Mouse (Mus musculus) myocyte (in vitro differentiated cells): Measurements from ENCODE around the gene Eva1c.

ENCODE experiments used
- MAX ChIP-seq: IDR thresholded peaks from one replicate; pipeline ENCODE4 v1.6.1; 2011; ENCODE audit warnings: low read depth, mild to moderate bottlenecking, control low read depth
- MYOD1 ChIP-seq, 3 experiments: IDR thresholded peaks; one replicate each; pipeline ENCODE4 v1.6.1; 2011; ENCODE audit warnings: control low read depth in 2 of 3, low read depth in 2 of 3, mild to moderate bottlenecking in 2 of 3, moderate library complexity in 1 of 3; ENCODE audit not compliant: insufficient read length in 2 of 3, control insufficient read depth in 1 of 3
- POLR2A ChIP-seq: IDR thresholded peaks from one replicate; pipeline ENCODE4 v1.6.1; 2011; ENCODE audit warnings: low read depth, mild to moderate bottlenecking, control low read depth, moderate library complexity; ENCODE audit not compliant: insufficient read length
- POLR2AphosphoS2 ChIP-seq: IDR thresholded peaks from one replicate; pipeline ENCODE4 v1.6.1; 2011; ENCODE audit warnings: low read depth, control low read depth; ENCODE audit not compliant: insufficient read length
- SRF ChIP-seq: IDR thresholded peaks from one replicate; pipeline ENCODE4 v1.6.1; 2011; ENCODE audit warnings: low read depth; ENCODE audit not compliant: control insufficient read depth, insufficient read length
- TCF12 ChIP-seq: IDR thresholded peaks from one replicate; pipeline ENCODE4 v1.6.1; 2011; ENCODE audit warnings: mild to moderate bottlenecking, control low read depth; ENCODE audit not compliant: poor library complexity, insufficient read depth, severe bottlenecking
- TCF3 ChIP-seq: IDR thresholded peaks from one replicate; pipeline ENCODE4 v1.6.1; 2011; ENCODE audit warnings: low read depth, control low read depth; ENCODE audit not compliant: insufficient read length
- USF1 ChIP-seq: IDR thresholded peaks from one replicate; pipeline ENCODE4 v1.6.1; 2011; ENCODE audit warnings: low read depth, mild to moderate bottlenecking, control low read depth, moderate library complexity

DNA sequence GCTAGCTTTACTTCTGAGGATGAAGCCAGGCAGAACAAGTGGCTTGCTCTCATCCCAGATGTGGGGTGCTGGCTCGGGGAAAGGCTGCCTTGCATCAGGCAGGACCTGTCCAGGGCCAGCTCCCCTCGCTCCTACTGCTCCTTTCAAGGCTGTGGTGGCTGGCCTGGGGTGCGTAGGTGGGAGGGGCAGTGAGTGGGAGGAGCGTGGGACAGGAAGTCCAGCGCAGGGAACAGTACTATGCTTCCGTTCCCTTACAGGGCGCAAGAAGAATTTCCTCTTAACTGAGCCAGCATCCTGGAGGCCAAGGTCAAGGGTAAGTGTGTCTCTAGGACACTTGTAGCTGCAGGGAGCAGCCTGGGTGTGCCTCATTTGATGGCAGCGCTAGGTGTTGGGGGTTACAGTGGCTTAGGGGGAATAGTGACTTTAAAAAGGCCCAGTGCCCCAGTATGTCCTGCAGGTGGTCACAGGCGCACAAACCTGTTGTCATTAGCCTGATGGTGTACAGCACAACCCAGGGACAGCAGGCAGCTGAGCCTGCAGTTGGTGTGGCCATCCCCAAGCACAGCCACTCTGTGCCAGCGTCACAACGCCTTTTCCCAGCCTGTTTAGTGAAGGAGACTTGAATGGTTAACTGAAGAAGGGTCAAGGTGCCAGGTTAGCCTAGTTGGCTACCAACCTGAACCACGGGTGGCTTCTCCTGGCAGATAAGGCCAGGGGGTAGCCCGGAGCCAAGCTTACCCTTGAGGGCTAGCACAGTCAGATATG, 98.3 kb downstream of the Eva1c start:
- TF ChIP-seq USF1 (no peak), POLR2A (no peak), TCF12 (no peak), POLR2AphosphoS2 (no peak), MYOD1 (IDR thresholded peaks at IDR 0.05; ENCODE audit: control insufficient read depth in 1 of 3, insufficient read length in 2 of 3, low read depth in 2 of 3) (no peak), MAX (no peak), TCF3 (no peak), SRF (no peak)
